Mouse (Mus musculus) cerebellum, adult 9-11 months (tissue): Measurements from ENCODE around the gene Pgf.

ENCODE experiments used
- DNase-seq: peaks from one replicate; pipeline ENCODE4 v3.0.0; 2022

The Pgf gene

DNA sequence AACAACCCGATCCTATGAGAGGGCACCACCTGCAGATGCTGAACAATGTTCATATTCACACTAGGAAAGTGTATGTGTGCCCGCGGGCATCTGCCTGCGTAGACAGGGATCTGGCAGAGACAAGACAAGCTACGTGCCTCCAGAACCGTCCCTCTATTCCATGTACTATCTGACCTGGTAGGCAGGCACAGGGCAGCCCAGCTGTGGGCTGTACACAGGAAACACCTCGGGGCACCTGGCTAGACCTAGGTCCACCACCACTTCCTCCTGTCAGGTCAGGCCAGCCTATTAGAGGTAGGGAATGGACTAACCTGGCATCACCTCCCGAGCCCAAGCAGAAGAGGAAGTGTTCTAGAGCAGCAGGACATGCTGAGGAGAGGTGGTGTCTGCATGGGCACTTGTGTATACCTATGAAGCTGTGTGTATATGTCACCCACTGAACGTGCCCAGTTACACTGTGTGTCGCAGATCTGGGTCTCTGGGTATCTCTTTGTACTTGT is at the start of gene Pgf:
Pgf (minus strand) TSS at position 51 of the 500 bp plus-strand sequence.
- no peak for DNase-seq

DNA sequence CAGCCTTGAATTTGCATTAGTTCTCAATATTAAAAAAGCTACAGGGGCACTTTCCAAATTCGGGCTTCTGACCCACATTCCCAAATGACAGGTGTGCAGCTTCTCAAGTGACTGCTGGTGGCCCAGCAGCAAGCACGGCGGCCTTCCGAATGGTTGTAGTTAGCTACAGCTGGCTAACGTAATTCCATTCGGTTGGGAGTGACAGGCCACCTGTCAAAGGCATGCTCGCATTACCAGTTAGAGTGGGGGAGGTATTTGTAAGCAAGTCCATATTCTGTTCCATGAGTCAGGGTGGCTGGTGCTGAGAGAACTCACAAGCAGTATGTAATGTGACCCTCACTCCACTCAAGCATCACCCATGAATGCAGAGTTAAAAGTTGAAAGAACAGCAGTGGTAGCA is 49.6 kb upstream of the Pgf start:
- no peak for DNase-seq

DNA sequence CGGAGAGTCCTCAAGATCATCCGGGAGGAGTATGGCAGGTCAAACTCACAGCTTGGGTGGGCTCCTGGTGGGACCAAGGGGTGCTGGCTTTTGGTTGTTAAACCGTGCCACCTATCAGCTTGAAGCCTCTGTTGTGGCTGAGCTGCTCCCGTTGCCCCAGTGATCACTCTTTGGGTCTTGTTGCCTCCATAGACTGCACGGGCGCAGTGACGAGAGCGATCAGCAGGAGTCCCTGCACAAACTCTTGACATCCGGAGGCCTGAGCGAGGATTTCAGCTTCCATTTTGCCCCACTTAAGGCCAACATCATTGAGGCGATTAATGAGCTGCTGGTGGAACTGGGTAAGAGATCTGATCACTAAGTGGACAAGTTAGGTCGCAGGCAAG is 42.3 kb upstream of the Pgf start:
- DNase-seq: peak; percentile 26

DNA sequence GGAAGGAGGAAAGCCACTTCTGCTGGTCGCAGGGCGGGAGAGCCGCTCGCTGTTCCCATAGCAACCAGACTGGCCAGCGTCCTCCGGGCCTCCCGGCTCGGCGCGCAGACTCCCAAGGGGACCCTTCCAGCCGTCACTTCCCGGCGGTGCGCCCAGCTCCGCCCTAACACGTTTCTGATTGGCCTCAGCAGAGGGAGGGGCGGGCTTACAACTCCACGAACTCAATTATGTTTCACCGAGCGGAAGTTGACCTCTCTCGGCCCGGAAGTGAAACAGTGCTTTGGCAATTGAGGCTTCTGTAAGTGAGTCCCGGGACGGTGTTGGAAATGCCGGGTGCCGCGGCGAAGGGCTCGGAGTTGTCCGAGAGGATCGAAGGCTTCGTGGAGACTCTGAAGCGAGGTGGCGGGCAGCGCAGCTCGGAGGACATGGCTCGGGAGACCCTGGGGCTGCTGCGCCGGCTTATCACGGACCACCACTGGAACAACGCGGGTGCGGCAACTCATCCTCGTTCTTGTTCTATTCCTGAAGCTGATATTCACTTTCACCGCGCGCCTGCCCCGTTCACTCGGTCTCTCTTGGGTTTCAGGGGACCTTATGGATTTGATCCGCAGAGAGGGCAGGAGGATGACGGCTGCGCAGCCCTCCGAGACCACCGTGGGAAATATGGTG is 41.8 kb upstream of the Pgf start, which contains the start of gene Eif2b2:
Eif2b2 (plus strand) TSS at position 246 of the 669 bp plus-strand sequence.
- DNase-seq: peak; percentile 98

DNA sequence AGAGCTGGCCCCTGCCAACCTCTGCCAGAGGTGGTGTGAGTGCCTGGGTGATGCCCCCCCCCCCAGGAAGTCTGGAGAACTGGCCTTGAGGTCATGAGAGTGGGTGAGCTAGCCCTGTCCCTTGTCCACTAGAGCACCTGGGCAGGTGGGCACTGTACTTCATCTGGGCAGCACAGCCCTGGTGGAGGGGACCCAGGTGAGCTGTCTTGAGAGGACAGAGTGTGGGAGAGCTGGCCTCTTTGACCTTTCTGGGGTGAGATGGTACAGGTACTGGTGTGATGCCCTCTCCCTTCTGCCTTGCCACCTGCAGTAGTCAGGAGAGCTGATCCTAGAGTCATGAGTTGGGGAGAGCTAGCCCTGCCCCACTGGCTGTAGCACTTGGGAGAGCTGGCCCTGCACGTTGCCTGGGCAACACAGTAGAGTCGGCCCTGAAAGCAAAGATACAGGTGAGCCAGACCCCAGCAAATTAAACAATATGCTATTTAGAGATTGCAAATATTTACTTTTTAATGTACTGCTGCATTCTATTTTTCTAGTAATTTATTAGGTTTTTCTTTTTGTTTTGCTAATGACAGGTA is 40.2 kb upstream of the Pgf start:
- DNase-seq: no peak

DNA sequence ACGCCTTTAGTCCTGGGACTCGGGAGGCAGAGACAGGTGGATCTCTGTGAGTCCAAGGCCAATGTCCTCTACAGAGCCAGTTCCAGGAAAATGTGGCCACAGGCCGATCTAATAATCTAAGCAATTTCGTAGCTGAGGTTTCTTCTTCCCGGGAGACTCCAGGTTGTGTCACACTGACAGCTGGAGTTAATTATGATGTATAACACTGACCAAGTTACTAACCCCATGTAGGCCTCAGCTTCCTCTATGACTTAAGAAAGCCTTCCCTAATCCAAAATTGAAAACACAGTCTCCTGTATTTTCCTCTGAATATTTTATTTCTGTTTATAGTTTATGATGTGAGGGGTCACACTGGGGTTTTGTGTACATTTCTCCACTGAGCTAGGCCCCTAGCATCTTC is 37.4 kb upstream of the Pgf start:
- DNase-seq: no peak

DNA sequence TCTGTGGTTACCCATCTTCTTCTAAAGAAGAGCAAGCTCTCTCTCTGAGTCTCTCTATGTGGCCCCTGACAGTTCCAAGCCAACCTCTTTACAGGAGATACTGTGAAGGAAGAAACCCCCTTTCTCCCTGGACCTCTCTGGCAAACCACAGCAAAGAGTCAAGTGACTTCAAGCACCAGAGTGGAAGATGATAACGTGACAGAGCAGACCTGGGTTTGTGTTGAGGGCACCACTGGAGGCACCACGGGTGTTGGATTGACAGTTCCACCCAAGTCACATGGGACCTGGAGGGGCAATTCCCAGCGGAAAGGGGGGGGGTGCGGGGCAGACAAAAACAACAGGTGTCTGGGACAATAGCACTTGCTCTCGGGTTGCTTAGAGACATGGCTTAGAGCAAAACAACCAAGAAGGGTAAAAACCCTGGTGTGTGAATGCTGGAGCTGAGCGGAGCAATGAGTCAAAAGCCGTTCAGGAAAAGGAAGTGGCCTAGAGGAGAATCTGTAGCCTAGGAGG is 31.2 kb upstream of the Pgf start:
- DNase-seq: no peak

DNA sequence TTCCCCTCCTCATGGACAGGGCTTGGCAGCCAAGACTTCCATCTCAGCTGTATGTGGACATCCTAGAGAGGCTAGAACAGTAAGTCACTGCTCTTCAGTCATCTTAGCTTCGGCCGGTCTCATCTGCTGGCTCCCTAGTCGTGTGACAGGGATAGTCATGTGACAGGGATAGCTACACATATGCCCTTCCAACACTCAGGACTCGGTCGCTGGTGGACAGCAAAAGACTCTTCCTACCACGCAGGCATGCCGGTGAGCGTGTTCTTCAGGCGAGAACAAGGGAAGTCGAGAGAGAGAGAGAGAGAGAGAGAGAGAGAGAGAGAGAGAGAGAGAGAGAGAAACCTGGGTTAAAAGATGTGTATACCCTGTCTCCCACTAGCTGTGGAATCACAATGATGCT is 27.8 kb upstream of the Pgf start:
- no peak for DNase-seq

DNA sequence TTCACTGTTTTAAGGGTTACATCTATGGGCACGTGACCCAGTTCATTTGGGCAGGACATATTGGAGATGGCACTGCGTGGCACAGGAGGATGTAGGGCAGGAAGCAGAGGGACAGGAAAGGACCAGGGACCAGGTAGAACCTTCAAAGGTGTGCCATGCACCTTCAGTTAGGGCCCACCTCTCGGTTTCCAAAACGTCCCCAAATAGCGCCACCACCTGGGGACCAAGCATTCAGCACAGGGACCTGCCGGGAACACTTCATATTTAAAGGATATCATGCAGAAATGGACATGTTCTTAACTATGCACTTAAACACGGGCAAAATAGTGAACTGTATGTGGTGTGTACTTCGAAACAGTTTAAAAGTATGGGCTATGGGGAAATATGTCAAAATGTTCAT is 26.5 kb upstream of the Pgf start:
- DNase-seq: no peak

DNA sequence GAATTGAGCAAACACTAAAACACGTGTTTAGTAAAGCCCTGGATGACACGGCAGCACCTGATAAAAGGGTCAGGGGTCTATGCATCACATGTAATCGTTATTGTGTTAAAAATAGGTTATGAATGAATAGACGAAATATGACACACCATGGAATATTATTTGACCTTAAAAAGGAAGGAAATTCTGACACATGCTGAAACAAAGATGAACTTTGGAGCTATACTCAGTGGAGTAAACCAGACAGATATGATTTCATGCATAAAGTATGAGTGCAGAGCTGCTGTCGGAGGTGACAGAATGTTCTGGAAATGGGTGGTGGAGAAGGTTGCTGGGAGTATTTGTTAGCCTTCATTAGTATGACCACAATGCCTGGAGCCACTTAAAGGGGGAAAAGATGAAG is 26.1 kb upstream of the Pgf start:
- no peak for DNase-seq

DNA sequence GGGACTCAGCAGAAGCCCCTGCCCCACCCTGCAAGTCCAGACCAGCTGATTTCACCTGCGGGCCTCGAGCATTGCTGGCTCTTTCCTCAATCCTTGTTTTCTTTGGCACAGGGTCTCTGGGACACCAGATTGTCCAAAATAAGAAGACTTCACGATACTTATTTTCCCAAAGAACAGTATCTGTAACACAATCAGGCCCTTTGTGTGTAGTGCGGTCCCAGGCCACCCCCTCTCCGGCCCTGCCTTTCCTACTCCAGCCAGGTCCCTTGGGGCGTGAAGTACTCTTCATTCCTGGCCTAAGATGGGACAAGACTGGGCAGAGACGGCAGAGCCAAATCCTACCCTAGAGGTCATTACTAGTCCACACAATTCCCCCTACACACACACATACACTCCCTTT is 24.6 kb upstream of the Pgf start:
- DNase-seq: no peak

DNA sequence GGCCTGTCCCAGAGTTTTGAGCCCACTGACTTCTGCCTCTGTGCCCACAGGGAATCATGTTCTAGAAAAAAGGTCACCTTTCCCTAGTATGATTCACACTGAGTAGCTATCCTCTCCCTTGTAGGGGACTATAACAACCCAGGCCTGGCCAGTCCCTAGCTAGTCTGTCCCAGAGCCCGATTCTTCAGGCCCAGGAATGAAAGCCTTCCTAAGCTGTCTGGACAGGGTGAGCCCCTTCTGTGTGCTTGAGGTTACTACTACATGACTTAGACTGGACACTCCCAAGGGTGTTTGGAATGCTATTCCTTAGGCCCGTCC is 24.2 kb upstream of the Pgf start:
- no peak for DNase-seq

DNA sequence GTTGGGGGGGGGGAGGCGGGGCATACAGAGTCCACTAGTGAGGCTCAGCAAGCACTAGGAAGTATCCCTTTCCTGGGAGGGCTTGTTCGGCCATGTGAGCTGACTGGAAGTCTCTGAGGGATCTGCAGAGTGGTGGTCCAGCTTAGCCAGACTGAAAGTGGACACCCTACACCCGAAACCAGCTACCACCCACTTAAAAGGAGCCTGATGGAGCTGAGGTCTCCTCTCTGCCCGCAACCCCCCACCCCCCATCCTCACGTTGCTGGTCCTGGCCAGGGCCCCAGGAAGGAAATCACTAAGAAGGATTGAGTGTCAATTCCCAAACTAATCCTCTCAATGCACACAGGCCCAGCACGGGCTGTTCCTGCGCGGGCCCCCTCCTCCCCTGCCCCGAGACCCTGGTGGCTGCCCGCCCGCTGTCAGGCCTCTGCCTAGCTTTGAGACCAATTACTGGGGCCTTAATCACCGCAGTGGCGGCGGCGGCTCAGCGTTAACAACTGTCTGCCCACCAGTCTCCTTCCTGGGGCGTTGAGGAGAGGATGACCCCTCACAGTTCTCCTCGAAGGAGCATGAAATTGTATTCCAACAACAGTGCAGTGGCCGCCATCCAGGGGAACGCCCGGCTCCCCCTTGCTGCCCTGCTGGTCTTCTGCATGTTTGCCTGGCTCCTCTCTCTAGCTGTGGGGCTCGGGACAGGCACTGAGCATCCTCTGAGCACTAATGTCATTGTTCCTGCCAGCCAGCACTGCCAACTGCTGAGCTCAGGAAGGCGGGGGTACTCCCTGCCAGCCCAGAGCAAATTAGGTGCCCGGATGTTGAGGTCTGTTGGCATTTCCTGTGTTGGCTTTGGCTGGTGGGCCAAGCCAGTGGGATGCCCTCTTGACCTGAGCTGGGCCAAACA is 23.6 kb upstream of the Pgf start:
- DNase-seq: peak; percentile 34

DNA sequence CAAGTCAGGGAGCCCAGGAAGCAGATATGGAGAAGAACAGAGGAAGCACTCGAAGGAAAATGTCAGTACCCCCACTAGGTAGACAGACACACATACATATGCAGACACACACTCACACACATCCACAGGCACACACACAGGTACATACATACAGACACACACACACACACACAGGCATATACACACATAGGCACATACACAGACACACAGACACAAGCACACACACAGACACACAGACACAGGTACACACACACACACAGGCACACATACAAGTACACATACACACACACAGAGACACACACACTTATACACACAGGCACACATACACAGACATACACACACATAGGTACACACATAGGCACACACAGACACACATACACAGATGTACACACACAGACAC is 22.4 kb upstream of the Pgf start:
- no peak for DNase-seq

DNA sequence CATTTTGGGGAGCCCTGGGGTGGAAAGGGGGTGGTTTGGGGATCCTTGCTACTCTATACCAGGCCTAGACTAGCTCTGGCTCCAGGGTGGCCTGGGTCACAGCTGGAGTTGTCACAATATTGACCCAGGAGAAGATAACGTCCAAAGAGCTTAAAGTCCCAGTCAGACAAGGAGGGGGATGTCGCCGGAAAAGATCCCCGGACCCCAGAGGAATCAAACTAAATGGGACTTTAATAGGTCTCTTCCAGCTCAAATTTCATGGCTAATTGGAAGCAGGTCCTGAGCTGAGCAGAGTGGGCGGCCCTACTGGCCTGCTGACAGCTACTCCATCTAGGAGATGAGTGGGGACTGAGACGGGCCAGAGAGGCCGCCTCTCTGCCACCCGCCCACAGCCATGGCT is 20.3 kb upstream of the Pgf start:
- no peak for DNase-seq

DNA sequence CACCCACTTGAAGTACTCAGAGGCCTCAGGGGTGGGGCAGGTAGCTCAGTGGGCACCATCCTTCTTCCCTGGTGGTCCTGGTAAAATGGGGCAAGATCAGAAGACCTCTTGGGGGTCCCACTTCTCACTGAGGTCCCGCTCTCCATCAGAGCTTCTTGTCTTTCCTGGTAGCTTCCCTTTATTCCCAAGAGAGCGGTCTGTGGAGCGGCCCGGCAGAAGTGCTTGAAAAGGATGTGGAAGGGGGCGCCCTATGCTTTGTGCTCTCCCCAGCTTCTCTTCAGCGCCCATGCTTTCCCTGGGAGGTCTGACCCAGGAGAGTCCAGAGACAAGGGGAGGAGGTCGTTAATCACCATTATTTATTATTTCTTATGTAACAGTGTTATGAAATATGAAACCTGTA is 19.8 kb upstream of the Pgf start:
- no peak for DNase-seq

DNA sequence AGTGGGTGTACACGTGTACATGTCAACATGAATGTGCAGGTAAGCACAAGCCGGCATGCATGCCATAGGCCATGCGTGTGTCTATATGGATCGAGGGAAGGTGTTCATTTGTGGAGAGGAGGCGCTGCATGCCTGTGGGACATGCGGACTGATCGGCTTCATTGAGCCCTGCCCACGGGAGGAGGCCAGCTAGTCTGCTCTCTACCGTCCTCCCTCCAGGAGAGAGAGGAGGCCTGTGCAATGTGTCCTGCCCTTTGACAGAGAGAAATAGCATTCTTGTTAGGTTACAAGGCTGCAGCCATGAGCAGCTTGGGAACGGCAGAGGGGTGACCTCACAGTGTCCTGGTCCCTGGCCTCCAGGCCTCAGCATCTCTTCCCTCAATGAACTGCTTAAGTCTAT is 18.6 kb upstream of the Pgf start:
- DNase-seq: no peak

DNA sequence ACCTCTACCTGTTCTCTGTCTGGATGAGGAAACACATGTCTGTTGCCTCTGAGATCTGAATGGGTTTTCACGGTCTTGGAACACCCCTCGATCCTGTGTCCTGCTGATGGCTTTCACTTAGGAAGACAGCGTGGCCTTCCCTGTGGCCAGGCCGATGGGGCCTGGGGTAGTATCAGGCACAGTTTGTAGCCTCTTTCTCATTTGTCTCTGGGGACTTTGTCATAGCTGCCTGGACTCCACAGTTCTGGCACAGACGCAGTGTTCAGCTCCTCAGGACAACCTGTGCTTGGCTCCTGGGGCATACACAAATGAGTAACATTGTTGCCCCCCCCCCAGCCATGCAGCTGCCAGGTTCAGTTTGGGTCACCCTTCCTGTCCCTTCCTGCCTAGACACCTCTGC is 17.5 kb upstream of the Pgf start:
- no peak for DNase-seq

DNA sequence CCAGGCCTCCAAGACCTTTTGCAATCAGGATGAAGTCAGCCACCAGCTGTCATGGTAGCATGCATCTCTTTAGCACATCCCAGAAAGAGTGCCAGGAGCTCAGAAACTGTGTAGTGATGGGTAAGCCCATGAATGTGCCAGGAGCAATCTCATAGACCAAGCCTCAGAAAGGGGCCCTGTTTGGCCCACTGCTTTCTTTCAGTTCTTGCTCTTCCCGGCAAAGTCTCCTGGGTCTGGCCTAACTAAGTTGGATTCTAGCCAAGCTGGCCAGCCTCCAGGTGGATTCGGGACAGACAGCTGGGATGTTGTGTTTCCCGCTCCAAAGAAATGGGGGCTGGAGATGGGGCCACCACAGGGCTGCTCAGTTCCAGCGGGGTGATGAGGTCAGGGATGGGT is 17.0 kb upstream of the Pgf start:
- no peak for DNase-seq

DNA sequence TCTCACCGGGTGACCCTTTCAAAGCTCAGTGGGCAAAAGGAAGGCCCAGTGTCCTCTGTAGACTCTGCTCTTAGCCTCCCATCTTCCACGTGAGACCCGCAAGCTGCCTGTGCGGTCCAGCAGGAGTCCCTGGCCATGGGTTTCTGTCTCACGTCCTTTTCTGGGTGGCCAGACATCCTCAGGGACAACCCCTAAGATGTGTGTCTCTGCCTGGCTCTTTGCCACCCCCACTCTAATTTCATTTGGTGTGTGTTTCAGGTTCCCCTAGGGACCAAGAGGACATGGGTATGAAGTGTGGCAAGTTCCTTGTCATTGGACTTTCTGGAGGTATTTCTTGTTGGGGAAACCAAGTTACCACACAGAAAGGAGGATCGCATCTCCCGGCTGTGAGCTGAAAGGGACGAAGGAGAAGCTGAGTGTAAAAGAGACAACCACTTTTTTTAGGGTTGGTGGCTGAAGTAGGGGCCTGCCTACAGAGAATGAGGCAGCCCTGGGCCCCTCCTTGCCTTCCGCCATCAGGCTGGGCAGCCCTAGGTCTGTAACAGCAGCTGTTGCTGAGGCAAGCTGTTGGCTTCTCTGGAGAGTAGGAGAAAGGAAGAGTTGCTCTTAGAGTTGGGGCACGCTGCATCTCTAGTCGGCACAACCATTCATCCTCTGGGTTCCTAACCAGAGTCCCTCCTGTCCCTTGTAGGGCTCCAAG is 16.5 kb upstream of the Pgf start:
- no peak for DNase-seq

DNA sequence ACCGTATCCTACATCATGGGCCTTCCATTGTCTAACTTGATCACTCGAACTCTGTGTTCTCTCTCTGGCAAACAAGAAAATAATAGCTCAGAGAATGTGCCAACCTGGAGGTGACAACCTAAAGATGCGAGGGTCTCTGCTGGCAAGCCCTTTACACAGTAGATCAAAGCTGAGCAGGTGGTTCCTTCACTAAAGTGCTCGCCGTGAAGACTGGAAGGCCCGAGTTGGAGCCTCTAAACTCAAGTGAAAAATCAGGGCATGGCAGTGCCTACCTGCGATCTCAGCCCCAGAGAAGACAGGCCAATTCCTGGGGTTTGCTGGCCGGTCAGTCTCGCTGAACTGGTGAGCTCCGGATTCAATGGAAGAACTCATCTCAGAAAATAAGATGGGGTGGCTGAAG is 15.6 kb upstream of the Pgf start:
- no peak for DNase-seq

DNA sequence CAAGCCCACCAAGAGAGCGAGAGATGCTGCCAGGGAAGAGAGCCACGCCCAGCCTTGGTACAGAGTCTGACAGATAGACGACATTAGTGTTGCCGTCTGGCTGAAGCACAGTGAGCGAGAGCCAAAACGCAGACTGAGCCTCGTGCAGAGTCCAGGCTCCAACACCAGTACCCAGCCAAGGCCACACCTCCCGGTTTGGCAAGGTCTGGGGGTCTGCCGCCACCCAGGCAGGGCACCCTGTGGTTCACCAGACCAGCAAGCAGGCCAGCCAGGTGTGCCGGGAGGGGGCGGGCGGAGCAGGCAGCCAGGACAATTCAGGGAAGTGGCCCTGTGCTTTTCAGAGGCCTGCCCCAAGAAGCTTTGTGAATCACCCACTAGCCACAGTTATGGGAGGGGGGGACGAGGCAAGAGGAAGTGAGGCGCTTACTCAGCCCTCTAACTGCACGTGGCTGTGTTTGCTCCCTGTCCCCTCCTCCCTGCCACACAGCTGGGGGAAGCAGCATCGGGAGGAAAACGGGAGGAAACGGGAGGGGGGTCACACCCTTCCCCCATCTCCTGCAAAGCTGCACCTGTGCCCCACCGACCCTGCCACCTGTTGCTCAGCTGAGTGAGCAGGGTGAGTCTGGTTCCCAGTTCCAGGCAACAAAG is 15.0 kb upstream of the Pgf start:
- no peak for DNase-seq

DNA sequence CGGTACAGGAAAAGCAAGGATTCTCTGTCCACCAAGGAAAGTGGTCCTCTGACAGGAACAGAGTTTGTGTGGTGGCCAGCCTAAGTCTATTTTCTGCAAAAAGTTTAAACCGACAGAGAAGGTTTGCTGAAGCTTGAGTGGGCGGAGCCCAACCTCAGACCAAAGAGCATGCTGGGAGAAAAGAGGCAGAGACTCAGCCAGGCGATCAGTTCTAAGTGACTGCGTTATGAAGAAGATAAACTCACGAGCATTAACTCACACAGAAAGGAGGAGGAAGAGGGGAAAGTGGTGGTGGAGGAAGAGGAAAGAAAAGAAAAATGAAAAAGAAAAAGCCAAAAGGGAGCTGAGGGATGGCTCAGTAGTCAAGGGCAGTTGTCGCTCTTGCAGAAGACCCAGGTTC is 12.7 kb upstream of the Pgf start:
- DNase-seq: no peak
